Mouse (Mus musculus): ENCODE results near the gene Iqcf3. TPM values are rescaled to one million over a fixed set of nuclear protein-coding genes. Genes with fewer than 3 reads are reported as not detected.
"Not testable (repeated sequence)": the region's sequence is repeated elsewhere in the genome, so short reads cannot be mapped to it uniquely, and the experiment has no call there.

Gene Iqcf3
- polyA plus RNA-seq (2015; fragmentation: Nextera tagmentation; extraction: Ambion mirVana): not detected in 2 replicates

DNA sequence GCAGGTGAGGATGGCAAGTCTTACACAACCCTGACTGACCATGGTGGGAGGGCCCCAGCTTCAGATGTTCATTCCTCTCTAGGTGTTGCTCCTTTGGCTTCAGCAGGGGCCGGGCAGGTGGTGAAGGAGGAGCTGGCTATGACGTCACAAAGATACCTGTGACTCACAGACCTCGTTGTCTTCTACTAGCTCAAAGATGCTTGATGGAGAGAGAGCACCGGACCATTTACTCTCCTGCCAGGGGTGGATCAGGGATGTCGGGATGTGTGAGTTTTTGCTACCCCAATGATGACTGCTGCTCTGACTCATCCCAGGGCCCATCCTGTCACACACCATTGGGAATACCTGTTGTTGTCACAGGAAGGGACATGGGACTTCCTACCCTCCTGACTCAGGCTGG, at the start of gene Iqcf3:
Gene Iqcf3, minus strand, starts transcription at position 101 of the 400 bp plus-strand sequence.
- WGBS (ENCODE audit: insufficient replicate concordance): 85% methylated on average over 5 of the region's 5 CpGs
- no peak for TF ChIP-seq EP300 (IDR thresholded peaks at IDR 0.05; ENCODE audit: low read depth)
- TF ChIP-seq CTCF (IDR thresholded peaks at IDR 0.05; ENCODE audit: low read depth): no peak
- Histone ChIP-seq H3K27ac (ENCODE audit: low read depth) (no peak within 1 kb of the TSS), H3K36me3 (replicated peaks; ENCODE audit: insufficient read depth, low read length) (no peaks in the 10 kb centered on the region), H3K9ac (replicated peaks) (no peak within 1 kb of the TSS), H3K4me2 (ENCODE audit: low read depth, low read length) (no peak within 1 kb of the TSS), H3K4me1 (ENCODE audit: insufficient read depth) (0 out of 2 replicates have a peak, but pooled peaks cover 3% of the 10 kb centered on the region), H3K9me3 (ENCODE audit: low read length) (no peaks in the 10 kb centered on the region), H3K27me3 (ENCODE audit: insufficient read depth, low read length) (no peaks in the 10 kb centered on the region), H3K4me3 (ENCODE audit: low read depth, low read length) (no peak within 1 kb of the TSS)
- DNase-seq: no peak
- ATAC-seq: no peak

DNA sequence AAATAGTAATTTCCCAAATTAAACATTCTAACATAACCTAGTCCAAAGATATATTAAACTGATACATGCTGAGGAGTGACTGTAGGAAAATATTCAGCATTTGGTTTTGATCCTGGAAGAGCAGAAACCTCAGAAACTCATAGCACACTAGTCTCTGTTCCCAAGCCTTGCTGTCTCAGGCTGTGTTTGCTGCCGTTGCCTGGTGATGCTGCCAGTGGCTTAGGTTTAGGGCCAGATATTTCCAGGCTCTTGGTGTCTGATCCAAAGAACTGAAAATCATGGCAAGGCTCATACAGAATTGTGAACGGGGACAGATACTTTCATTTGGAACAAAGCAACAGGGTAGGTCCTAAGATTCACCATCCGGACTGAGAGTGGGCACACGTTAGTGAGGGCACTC, 49.3 kb upstream of the Iqcf3 start:
- TF ChIP-seq CTCF (IDR thresholded peaks at IDR 0.05; ENCODE audit: low read depth) (no peak), EP300 (IDR thresholded peaks at IDR 0.05; ENCODE audit: low read depth) (no peak)
- WGBS (ENCODE audit: insufficient replicate concordance): 78% methylated on average over 4 of the region's 4 CpGs
- Histone ChIP-seq H3K4me3 (ENCODE audit: low read depth, low read length) (no peak overlapping the region), H3K27ac (ENCODE audit: low read depth) (no peak overlapping the region), H3K36me3 (replicated peaks; ENCODE audit: insufficient read depth, low read length) (no peaks in the 10 kb centered on the region), H3K27me3 (ENCODE audit: insufficient read depth, low read length) (no peaks in the 10 kb centered on the region), H3K9me3 (ENCODE audit: low read length) (no peaks in the 10 kb centered on the region), H3K9ac (replicated peaks) (no peak overlapping the region), H3K4me1 (ENCODE audit: insufficient read depth) (no peaks in the 10 kb centered on the region), H3K4me2 (ENCODE audit: low read depth, low read length) (no peak overlapping the region)
- no peak for ATAC-seq
- DNase-seq: no peak

DNA sequence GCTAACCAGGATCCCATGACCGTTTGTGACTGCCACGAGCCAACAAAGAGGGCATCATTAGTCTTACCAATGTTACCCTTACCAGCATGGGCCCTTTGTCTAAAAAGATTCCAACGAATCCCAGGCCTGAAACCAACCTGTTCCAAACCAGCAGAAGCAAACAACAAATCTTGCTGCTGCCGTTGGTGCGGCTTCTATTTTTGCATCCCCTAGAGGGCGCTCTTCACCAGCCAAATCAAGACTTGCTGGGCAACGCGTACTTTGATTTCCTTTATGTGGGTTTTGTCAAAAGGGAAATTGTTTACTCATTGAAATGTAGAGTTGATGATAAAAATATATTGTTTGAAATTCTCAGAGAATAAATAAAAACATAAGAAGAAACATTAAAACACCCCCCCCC, 39.1 kb upstream of the Iqcf3 start:
- H3K4me3 ChIP-seq (ENCODE audit: low read depth, low read length): no peak overlapping the region
- H3K27me3 ChIP-seq (ENCODE audit: insufficient read depth, low read length): no peaks in the 10 kb centered on the region
- TF ChIP-seq EP300 (IDR thresholded peaks at IDR 0.05; ENCODE audit: low read depth): no peak
- peak; percentile 81 for TF ChIP-seq CTCF (IDR thresholded peaks at IDR 0.05; ENCODE audit: low read depth)
- WGBS (ENCODE audit: insufficient replicate concordance): 26% methylated on average over 8 of the region's 8 CpGs
- ATAC-seq (no peak), DNase-seq (peak; percentile 64)
- H3K27ac ChIP-seq (ENCODE audit: low read depth): no peak overlapping the region
- no peaks in the 10 kb centered on the region for H3K9me3 ChIP-seq (ENCODE audit: low read length)
- H3K36me3 ChIP-seq (replicated peaks; ENCODE audit: insufficient read depth, low read length): no peaks in the 10 kb centered on the region
- H3K4me1 ChIP-seq (ENCODE audit: insufficient read depth): no peaks in the 10 kb centered on the region
- H3K4me2 ChIP-seq (ENCODE audit: low read depth, low read length): no peak overlapping the region
- no peak overlapping the region for H3K9ac ChIP-seq (replicated peaks)

DNA sequence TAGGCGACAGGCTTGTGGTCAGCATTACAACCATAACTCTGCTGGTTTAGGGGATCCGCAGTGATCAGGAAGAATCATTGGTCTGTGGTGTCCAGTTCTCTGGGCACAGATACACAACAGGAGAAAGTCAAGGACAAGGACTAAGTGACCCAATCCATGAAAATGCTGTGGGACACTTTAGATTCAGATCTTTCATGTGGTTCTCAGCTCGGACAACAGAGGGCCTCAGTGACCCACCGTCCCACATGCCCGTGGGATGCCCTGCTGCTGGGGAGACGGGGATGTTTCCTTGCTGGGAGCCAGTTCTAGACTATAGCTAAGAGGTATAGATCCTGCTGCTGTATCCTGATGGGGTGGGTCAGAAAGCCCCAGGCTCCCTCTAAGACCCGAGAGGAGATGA, 37.0 kb upstream of the Iqcf3 start:
- no peak overlapping the region for H3K27ac ChIP-seq (ENCODE audit: low read depth)
- no peaks in the 10 kb centered on the region for H3K36me3 ChIP-seq (replicated peaks; ENCODE audit: insufficient read depth, low read length)
- no peaks in the 10 kb centered on the region for H3K27me3 ChIP-seq (ENCODE audit: insufficient read depth, low read length)
- H3K9ac ChIP-seq (replicated peaks): no peak overlapping the region
- H3K4me1 ChIP-seq (ENCODE audit: insufficient read depth): no peaks in the 10 kb centered on the region
- no peaks in the 10 kb centered on the region for H3K9me3 ChIP-seq (ENCODE audit: low read length)
- no peak for DNase-seq
- no peak for ATAC-seq
- no peak for TF ChIP-seq EP300 (IDR thresholded peaks at IDR 0.05; ENCODE audit: low read depth)
- TF ChIP-seq CTCF (IDR thresholded peaks at IDR 0.05; ENCODE audit: low read depth): no peak
- WGBS (ENCODE audit: insufficient replicate concordance): 50% methylated on average over 7 of the region's 7 CpGs
- no peak overlapping the region for H3K4me2 ChIP-seq (ENCODE audit: low read depth, low read length)
- no peak overlapping the region for H3K4me3 ChIP-seq (ENCODE audit: low read depth, low read length)

GRCm38 (mm10) chr9:106595836-106596235, 34.4 kb upstream of the Iqcf3 start:
- H3K4me3 ChIP-seq (ENCODE audit: low read depth, low read length): no peak overlapping the region
- H3K9ac ChIP-seq (replicated peaks): no peak overlapping the region
- DNase-seq: no peak
- no peak for TF ChIP-seq CTCF (IDR thresholded peaks at IDR 0.05; ENCODE audit: low read depth)
- TF ChIP-seq EP300 (IDR thresholded peaks at IDR 0.05; ENCODE audit: low read depth): no peak
- no peaks in the 10 kb centered on the region for H3K36me3 ChIP-seq (replicated peaks; ENCODE audit: insufficient read depth, low read length)
- no peaks in the 10 kb centered on the region for H3K9me3 ChIP-seq (ENCODE audit: low read length)
- no peaks in the 10 kb centered on the region for H3K4me1 ChIP-seq (ENCODE audit: insufficient read depth)
- no peak for ATAC-seq
- WGBS (ENCODE audit: insufficient replicate concordance): 68% methylated on average over 7 of the region's 7 CpGs
- no peak overlapping the region for H3K4me2 ChIP-seq (ENCODE audit: low read depth, low read length)
- H3K27me3 ChIP-seq (ENCODE audit: insufficient read depth, low read length): no peaks in the 10 kb centered on the region
- H3K27ac ChIP-seq (ENCODE audit: low read depth): no peak overlapping the region

DNA sequence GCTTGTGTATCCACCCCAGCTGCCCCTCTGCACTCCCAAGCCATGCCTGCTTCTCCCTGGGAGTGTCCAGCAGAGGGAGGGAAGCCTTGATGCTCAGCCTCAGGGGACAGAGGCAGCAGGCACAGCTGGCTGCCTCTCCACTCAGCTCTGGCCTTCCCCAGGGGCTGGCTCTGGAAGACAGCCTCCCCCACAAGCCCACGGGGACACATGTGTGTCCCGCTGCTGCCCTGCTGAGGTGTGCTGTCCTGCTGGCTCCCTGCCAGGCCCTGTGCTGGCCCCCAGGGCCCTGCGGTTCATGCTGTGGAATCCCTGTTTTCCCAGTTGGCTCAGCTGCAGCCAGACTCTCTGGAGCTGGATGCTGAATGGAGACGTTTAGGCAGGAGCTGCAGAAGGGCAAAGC, 34.0 kb upstream of the Iqcf3 start:
- H3K36me3 ChIP-seq (replicated peaks; ENCODE audit: insufficient read depth, low read length); H3K9me3 ChIP-seq (ENCODE audit: low read length); DNase-seq; H3K27ac ChIP-seq (ENCODE audit: low read depth); ATAC-seq; H3K27me3 ChIP-seq (ENCODE audit: insufficient read depth, low read length); H3K4me3 ChIP-seq (ENCODE audit: low read depth, low read length); H3K9ac ChIP-seq (replicated peaks); H3K4me2 ChIP-seq (ENCODE audit: low read depth, low read length); H3K4me1 ChIP-seq (ENCODE audit: insufficient read depth): not testable (repeated sequence)
- 40% methylated on average over 3 of the region's 4 CpGs for WGBS (ENCODE audit: insufficient replicate concordance)

GRCm38 (mm10) chr9:106592158-106592557, 30.7 kb upstream of the Iqcf3 start:
- 80% methylated on average over 5 of the region's 5 CpGs for WGBS (ENCODE audit: insufficient replicate concordance)
- Histone ChIP-seq H3K27ac (ENCODE audit: low read depth) (no peak overlapping the region), H3K9me3 (ENCODE audit: low read length) (no peaks in the 10 kb centered on the region), H3K9ac (replicated peaks) (no peak overlapping the region), H3K4me1 (ENCODE audit: insufficient read depth) (no peaks in the 10 kb centered on the region), H3K4me2 (ENCODE audit: low read depth, low read length) (no peak overlapping the region), H3K36me3 (replicated peaks; ENCODE audit: insufficient read depth, low read length) (no peaks in the 10 kb centered on the region), H3K4me3 (ENCODE audit: low read depth, low read length) (no peak overlapping the region), H3K27me3 (ENCODE audit: insufficient read depth, low read length) (no peaks in the 10 kb centered on the region)
- TF ChIP-seq CTCF (IDR thresholded peaks at IDR 0.05; ENCODE audit: low read depth): no peak
- DNase-seq (no peak), ATAC-seq (no peak)

Measured in liver, postnatal 0 days (tissue).